Mouse (Mus musculus): ENCODE results near the gene Fzr1.

Gene Fzr1

DNA sequence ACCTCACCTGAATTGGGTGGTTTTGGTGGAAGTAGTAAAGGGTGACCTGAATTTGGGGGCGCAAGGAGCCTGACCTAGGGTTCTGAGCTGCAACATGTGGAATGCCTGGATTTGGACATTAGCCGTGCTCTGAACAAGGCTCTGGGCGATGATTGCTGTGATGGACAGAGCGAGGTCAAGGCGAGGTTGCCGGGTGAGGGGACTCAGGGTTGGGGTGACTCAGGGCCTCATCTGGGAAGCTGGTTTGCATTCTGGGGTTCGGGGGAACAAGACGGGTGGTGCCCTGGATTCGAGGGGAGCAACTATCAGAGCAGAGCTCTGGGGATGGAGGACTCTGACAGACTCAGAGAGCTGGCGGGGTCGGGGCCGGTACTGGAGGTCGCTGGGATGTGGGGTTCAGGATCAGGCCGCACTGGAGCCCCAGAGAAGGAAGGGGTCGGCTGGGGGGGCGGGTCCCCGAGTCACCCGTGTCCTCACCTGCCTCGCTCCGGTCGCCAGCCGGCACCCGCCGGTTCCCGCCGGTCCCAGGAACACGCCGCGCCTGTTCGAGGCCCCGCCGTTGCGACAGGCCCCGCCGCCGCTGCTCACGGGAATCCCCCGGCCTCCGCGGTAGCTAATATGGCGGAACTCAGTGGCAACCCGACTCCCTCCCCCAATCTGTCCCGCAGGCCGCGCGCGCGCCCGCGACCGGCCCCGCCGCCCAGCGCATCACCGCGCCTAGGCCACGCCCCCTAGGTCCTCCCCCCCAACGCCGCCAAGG is at the start of gene Fzr1:
Gene Fzr1, minus strand, starts transcription at position 724 of the 760 bp plus-strand sequence.
- DNase-seq (ENCODE audit: low read depth): no peak

DNA sequence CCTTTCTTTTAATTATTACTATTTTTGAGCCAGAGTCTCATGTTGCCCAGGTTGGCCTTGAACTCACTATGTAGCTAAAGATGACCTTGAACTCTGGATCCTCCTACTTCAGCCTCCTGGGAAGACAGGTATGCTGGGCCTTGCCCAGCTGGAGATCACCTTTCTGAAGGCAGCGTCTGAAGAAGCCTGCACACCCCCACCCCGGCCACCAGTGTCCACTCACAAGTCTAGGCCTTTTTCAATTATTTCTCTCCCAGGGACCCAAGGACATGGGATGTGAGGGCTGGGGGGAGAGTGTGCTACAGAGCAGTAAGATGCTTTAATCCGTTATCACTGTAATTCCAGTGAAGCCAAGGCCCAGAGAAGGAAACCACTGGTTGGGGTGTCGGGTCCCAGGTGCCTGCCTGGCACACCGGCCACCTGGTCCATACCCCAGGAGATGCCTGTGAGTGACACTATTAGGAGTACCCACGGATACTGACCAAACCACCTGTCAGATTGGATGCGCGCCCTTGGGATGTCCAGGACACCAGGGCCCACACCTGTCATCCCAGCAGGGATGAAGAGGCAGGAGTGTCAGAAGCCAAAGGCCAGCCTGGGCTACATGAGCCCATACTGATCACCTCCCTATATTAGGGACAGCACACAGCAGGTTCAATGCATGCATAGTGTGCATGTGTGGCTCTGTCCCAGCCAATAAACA is 49.6 kb upstream of the Fzr1 start:
- no peak for DNase-seq (ENCODE audit: low read depth)

DNA sequence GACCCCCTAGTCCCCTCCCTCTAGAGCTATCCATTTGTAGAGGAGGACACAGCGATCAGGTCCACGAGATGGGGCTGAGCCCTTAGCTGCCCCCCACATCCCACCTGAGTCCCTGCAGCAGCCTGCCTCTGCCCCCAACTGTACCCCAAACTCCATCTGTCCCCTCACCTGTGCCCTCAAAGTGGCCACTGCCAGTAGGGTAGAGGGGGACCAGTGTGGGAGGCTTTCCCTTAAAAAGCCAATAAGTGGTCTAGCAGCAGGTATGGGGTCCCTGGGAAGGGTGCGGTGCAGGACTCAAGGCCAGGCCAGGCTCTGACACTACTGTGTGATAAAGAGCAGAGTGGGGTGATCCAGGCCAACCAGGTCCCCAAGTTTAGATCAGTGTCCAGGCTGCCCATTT is 49.0 kb upstream of the Fzr1 start:
- no peak for DNase-seq (ENCODE audit: low read depth)

DNA sequence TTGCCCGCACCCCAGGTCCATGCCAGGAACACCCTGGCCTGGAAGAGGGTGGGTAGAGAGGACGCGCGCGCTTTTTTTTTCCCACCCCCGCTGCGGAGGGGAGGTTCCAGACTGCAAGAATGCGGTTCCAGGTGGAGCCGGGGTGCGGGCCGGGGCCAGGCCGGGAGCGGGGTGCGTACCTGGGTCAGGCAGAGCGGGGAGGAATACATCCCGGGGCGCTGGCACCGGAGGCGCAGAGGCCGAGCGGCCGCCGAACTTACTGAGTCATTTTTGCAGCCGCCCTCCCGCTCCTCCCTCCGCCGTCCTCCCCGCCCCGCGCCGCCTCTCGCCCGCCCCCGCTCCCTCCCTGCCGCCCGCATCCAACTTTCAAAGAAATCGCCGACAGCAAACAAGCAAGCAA is 48.6 kb upstream of the Fzr1 start:
- no peak for DNase-seq (ENCODE audit: low read depth)

DNA sequence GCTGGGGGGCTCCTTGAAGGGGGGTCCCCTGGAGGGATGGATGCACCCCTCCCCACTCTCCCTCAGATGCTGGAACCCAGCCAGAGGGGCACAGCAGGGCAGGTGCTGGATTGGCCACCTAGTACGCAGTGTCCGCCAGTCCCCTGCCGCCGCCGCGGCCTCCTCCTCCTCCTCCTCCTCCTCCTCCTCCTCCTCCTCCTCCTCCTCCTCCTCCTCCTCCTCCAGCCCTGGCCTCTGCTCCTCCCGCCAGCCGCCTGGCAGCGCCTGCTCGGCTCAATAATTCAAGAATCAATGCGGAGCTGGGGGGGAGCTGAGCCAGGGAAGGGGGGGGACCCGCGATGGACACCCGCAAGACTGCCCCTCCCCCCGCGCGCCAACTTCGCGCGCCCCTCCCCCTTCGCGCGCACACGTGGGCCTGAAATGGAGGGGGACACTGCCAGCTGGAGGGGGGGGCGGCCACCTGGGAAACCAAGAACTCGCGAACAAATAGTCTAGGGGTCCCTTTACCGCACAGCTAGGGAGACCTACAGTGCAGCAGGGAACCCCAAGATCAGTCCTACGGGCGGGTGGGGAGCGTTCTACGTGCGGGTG is 47.9 kb upstream of the Fzr1 start:
- no peak for DNase-seq (ENCODE audit: low read depth)

DNA sequence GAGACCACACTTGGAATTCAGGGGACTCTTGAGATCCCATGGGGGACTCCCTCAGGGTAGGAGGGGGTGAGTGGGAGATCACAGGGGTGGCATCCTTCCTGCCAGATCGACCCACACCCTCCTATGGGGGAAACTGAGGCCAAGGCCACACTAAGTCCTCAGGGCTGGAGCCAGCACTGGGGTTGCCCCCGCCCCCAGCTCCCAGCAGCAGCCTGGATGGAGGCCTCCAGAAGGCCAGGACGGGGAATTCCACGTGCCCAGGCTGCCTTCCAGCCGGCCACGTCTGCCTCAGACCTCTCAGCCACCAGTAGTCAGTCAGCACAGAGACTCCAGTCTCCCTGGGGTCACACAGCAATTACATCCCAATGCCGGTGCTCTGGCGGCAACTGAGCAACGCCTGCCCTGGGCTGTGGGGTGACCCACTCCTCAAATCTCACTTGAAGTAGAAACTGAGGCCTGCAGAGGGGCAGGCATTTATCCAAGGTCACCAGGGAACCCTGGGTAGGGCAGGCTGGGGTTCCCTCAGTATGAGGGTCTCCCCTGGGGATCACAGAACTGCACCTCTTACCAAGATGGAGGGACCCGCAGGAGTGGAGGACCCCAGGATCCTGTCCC is 47.0 kb upstream of the Fzr1 start:
- no peak for DNase-seq (ENCODE audit: low read depth)

DNA sequence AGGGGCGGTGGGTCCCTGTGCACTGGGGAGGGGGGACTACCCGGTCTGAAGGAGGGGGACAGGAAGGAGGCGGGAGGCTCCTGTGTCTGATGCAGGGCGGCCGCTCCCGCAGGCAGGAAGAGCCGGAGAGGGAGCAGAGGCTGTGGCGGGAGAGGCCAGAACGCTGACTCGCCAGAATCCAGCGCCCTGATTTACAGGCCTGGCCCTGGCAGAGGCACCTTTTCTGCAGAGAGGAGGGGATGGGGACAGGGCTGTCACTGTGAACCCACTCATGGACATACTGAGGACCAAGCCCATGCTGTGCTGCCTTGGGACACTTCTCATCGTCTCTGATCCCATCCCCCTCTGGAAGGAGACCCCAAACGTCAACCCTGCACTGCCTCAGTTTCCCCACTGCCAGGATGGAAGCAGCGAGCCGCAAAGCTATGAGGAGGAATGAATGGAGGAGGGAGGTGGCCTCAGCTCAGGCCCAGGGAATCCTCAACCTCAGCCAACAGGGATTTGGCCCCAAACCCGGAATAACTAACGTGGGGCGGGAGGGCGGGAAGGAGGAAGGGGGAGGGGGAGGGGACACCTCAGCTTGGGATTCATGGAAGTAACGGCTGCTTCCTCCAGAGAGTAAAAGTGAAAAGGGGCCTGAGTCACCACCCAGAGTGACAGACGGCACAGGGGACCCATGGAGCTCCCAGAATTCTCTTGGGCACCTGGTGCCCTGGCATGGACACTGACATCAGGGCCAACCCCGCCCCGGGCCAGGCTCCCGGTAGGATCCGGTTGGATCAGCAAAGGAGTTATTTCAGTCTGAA is 46.1 kb upstream of the Fzr1 start:
- no peak for DNase-seq (ENCODE audit: low read depth)

DNA sequence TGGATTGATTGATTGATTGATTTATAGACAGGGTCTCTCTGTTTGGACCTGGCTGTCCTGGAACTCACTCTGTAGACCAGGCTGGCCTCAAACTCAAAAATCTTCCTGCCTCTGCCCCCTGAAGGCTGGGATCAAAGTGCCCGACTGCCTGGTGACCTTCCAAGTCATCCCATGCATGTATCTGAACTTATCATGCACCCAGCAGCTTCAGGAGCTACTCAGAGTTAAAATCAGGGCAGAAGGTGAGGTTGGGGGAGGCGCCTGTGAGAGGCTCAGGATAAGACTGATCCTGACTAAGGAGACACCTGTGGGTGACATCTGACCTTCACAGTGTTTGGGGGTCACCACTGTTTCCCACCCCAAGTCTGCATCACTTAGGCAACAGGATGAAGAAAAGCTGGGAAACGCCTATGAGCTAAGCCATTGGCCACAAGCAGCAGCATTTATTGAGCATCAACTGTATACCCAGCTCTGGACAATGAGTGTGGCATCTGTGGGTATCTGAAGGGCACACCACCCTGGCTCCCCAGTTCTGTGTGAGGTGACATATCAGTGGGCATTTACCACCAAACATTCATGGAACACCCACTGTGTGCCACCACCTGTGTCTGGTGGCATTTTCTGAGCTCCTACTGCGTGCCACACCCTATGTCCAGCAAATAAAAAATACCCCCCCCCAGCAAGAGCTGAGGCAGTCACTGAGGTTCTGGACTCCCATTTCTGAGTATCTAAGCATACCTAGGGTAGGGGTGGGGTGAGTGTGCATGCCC is 45.3 kb upstream of the Fzr1 start:
- no peak for DNase-seq (ENCODE audit: low read depth)

DNA sequence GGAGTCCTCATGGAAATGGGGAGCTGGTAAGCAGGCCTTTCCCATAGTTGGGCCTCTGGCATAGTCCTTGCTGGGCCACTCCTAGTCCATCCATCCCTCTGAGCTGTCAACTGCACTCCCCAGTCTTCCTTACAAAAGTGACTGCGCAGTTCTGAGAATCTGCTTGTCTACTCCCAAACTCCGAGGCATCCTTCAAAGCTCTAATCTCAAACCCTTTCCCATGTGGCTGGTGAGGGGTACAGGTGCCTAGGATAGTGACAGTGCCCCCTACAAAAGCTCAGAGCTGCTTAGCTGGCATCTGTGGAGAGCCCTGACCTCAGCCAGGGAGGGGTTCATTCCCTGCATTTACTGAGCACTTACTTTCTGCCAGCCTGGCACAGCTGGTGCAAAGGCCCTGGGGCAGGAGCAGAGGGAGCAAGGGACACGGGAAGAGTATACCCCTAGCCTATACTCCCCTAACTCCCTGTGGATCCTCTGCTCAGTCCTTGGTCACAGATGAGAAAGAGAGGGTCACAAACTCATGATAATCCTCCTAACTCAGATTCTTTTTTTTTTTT is 44.4 kb upstream of the Fzr1 start:
- DNase-seq (ENCODE audit: low read depth): no peak

DNA sequence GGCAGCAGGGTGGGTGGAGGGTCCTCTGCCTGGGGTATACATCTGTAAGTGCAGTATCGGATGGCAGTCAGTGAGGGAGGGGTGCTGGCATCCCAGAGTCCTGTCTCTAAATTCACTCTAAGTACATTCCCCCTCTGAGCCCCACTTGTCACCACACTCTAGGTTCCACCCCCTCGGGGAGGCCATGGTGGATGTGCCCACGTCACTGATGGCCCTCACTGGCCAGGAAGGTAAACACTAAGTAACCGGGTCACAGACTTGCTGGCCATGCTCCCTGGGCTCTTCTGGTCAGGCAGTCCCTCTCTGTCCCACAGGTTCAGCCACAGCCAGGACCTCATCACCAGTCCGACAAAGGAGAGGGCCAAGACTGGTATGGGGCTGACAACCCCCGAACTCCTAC is 43.9 kb upstream of the Fzr1 start:
- DNase-seq (ENCODE audit: low read depth): no peak

DNA sequence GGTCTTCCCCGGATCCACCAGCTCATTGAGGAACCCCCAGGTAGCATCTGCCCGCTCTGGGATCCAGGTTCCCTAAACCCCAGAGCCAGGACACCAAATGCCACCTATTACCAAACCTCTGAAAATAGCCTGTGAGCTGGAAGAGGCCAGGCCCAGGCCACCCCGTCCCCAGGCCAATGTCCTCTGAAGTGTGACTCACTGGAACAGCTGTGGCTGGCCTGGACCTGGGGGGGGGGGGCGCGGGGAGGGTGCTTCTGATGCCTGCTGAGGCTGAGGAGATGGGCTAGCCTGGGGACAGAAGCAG is 43.4 kb upstream of the Fzr1 start:
- DNase-seq (ENCODE audit: low read depth): no peak

DNA sequence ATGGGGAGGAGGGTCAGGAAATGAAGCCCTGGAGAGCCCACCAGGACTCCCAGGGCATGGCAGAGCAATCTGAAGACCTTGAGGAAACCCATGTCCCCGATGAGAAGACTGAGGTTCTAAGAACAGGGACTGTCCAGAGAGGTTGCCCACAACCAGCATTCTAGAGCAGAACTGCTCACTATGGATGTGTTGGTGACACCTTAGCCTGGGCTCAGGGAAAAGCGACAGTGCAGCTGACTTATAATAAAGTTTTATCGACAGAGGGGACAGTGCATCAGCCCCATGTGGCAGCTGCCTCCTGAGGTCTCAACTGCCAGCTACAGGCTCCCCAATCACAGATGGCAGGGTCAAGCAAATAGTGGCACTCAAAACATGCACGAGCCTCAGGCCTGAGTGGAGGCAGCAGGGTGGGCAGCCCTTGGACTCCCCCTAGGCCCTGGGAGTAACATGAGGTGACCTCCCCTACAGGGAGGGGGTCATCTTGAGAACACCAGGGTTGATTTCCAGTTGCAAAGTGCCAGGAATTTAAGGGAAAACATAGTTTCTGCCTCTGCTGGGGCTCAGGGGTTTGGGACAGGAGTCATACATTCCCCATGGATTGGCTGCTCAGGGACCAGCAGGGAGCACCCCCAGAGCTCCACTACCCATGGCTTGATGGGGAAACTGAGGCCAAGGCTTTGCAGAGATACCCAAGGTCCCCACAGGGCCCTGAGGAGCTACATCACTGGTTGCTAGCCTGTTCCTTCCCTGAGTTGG is 42.9 kb upstream of the Fzr1 start:
- no peak for DNase-seq (ENCODE audit: low read depth)

DNA sequence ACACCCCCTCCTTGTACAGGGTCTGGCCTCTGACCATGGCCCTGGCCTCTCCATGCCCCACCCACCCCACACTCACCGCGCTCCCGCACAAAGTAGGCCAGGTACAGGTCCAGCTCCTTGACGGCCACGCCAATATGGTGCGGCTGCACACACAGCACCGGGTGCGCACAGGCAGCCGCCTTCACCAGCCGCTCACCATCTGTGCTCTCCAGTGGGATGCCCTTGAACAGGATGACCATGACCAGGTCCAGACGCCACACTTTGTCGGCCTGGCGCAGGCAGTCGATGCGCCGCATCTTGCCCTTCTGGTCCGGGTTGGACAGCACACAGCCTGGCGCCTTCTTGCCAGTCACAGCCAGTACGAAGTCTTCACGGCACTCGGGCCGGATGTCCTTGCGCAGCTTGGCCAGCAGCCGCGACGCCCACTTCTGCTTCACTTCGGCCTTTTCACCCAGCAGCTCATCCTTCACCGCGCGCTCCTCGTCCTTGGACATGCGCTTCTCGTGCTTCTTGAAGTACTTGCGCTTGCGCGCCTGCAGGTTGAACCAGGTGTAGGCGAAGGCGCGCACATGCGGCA is 42.0 kb upstream of the Fzr1 start:
- no peak for DNase-seq (ENCODE audit: low read depth)

DNA sequence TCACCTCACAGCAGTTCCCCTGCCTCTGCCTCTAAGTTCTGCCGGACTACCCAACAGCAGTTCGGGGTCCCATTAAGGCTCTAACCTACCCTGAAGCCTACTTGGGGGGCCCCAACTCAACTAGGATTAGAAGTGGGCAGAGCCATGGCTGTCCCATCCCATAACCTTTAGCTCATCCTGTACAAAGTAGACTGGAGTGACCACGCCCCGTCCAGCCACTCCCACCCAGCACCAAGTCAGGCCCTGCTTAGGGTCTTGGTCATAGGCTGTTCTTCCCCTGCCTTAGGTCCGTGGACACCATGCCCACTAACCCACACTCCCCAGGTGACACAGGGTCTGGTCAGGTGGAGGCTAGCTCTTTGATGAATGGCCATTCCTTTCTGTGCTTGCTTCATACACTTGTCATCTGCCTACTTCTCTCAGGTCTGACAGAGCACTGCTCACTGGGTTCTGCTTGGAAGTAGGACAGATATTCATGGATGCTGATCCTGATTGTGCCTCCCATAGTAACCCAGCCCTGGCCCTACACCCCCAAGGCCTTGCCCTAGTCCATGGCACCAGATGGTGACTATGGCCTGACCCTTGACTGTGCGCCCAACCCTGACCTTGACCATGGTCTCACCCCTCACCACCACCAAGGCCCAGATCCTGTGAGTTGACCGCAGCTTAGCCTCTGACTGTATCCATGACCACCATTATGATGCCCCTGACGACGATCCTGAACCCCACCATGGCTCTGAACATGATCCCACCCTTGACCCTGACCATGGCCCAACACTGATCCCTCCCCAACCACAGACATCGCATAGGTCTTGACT is 41.0 kb upstream of the Fzr1 start:
- DNase-seq (ENCODE audit: low read depth): no peak

DNA sequence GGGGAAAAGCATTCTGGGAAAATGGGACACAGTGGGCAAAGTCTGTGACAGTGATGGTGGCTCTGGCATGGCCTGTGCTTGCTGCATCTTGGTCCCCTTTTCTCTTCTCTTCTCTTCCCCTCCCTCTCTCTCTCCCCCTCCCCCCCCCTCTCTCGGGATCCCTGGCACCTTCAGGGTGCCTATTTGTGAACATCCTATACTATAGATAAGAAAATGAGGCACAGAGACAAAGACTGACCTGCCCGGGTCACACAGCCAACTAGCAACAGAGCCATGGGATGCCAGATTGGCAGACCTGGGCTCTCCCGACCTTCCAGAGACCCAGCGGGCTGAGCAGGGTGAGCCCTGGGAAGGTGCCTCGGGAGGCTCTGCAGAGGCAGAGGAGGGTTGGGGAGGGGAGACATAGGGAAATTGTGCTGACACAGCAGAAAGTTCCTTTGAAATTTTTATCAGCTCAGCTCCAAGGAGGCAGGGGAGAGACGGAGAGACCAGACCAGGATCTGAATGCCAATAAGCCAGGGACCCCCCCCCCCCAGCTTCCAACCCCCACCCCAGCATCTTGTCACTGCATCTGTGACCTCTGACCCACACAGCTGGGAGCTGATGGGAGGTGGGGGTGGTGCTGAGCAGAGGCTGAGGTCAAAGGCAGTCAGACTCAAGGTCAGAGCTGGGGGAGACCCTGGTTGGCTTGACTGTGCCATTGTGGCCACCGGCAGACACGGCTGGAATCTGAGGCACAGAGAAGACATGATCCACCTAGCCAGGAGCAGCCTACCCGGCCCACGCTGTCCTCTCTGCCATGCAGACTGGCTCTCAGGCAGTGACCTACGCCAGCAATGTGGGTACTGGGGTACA is 40.1 kb upstream of the Fzr1 start:
- DNase-seq (ENCODE audit: low read depth): no peak

DNA sequence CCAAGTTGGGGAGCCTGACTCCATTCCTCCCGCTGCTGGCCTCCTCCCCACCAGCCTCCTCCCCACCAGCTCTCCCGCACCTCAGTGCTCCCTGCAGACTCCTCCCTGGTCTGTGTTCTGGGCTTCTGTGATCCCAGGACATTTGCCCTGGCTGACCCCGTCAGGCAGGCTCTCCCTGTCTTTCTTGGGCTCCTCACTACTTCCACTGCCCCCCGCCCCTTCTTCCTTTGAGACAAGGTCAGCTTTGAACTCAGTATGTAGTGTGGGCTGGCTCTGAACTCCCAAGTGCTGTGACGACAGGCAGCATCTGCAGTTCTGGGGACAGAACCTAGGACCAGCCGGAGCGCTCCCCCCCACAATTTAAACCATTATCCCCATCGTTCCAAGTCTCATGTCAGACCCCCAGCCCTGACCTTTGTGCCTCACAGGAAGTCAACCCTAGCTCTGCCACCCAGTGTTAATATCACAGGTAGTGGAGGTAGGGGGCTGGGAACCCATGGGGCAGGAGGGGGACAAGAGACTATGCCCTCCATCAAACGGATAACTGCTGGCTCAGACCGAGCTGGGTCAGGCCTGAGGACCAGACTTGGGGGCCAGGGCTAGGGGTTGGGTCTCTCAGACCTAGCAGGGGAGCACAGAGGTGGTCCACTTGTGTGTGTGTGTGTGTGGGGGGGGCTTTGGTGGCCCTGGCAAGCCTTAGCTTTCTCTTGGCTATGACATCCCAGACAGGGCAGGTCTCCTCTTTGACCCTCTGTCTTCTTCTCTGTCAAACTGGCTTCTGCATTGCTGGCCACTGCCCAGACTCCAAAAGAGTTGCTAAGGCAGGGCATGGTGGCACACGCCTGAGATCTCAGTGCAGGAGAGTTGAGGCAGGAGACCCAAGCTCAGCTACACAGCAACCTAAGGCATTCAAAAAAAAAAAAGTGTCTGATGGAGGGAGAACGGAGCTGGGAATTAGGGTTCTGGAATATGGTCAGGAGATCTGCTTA is 39.2 kb upstream of the Fzr1 start:
- DNase-seq (ENCODE audit: low read depth): no peak

Measured in c-Kit-positive CD71-negative TER-119-negative erythroid progenitor cells, embryonic 14.5 days (primary cell).